Mouse (Mus musculus): ENCODE results near the gene Gm9857. TPM values are rescaled to one million over a fixed set of nuclear protein-coding genes. Genes with fewer than 3 reads are reported as not detected.

Gm9857 gene
- polyA plus RNA-seq, 1 experiment from 2014 or later = not detected

DNA sequence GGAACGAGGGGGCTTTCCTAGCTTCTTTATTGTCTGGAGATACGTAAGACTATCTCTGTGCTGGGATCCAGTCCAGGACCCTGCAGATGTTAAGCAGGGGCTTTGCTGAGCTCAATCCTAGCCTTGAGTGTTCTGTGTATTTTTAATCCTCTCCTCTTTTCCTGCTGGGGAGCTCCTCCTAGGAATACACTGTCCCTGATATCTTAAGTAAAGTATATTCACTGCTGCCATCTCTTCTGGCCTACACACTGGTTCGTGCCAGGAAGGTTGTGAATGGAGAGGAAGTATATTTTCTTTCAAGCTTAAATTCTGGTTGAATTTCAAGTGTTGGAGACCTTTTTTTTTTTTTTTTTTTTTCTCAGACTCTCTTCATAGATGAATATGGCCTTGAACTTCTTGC lies 23.0 kb upstream of the Gm9857 start:
- no peak for ATAC-seq (ENCODE audit: low FRiP score, low read depth)
- Histone ChIP-seq H3K4me1 (peaks cover 11% of the 10 kb centered on the region; the same call in 1 of the 2 replicates), H3K9ac (no peak overlapping the region), H3K27me3 (replicated peaks) (no peaks in the 10 kb centered on the region), H3K27ac (no peak overlapping the region), H3K4me2 (replicated peaks) (no peak overlapping the region), H3K36me3 (no peaks in the 10 kb centered on the region), H3K9me3 (no peaks in the 10 kb centered on the region), H3K4me3 (no peak overlapping the region)
- WGBS = 92% methylated on average over 3 of the region's 3 CpGs

DNA sequence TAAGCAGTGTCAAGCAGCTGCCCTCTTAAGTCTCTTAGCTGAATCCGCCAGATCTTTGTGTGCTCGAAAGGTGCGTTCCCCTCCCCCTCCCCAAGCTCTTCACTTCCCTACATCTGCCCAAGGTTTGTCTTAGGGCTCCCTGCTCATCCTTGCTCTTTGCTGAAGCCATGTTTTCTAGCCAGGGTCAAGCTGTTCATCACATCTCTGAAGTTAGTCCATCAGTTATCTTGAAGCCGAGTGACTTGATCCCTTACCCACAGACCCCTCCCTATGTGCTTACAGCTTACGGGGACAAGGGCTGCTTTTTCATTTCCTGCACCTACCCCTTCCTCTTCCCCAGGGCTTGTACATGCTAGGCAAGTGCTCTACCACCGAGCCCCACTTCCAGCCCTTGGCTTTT lies 21.4 kb upstream of the Gm9857 start:
- H3K36me3 ChIP-seq = no peaks in the 10 kb centered on the region
- no peaks in the 10 kb centered on the region for H3K27me3 ChIP-seq (replicated peaks)
- peak; percentile 49 for ATAC-seq (ENCODE audit: low FRiP score, low read depth)
- H3K9me3 ChIP-seq = no peaks in the 10 kb centered on the region
- peaks cover 11% of the 10 kb centered on the region; the same call in 1 of the 2 replicates for H3K4me1 ChIP-seq
- 52% methylated on average over 6 of the region's 6 CpGs for WGBS
- peak overlapping the region; percentile 41 for H3K4me2 ChIP-seq (replicated peaks)
- H3K9ac ChIP-seq = 0 out of 2 replicates have a peak overlapping the region, but pooled peaks have one; percentile 8
- no peak overlapping the region for H3K4me3 ChIP-seq
- H3K27ac ChIP-seq = no peak overlapping the region

DNA sequence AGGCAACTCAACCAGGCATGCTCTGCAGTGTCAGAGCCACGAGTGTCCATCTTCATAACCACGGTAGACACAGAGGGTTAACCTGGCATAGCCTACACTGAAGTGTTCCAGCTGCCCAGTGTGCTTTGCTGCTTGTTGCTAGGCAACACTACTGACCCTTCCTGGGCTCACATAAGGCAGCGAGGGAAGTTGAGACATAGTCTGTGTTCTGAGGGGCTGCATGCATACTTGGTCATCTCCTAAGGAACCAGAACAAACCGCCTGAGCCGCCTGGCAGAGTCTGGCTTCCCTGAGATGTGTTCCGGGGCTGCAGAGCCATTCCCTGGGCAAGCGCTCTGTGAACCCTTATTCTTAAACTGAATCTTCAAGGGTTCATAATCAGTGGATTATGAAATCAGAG lies 21.0 kb upstream of the Gm9857 start:
- H3K27me3 ChIP-seq (replicated peaks) = no peaks in the 10 kb centered on the region
- ATAC-seq (ENCODE audit: low FRiP score, low read depth) = peak; percentile 90
- H3K4me2 ChIP-seq (replicated peaks) = peak overlapping the region; percentile 41
- no peak overlapping the region for H3K27ac ChIP-seq
- H3K9me3 ChIP-seq = no peaks in the 10 kb centered on the region
- H3K4me1 ChIP-seq = peaks cover 11% of the 10 kb centered on the region; the same call in 1 of the 2 replicates
- no peak overlapping the region for H3K9ac ChIP-seq
- no peaks in the 10 kb centered on the region for H3K36me3 ChIP-seq
- no peak overlapping the region; the same call in 1 of the 2 replicates for H3K4me3 ChIP-seq
- WGBS = 27% methylated on average over 7 of the region's 7 CpGs

DNA sequence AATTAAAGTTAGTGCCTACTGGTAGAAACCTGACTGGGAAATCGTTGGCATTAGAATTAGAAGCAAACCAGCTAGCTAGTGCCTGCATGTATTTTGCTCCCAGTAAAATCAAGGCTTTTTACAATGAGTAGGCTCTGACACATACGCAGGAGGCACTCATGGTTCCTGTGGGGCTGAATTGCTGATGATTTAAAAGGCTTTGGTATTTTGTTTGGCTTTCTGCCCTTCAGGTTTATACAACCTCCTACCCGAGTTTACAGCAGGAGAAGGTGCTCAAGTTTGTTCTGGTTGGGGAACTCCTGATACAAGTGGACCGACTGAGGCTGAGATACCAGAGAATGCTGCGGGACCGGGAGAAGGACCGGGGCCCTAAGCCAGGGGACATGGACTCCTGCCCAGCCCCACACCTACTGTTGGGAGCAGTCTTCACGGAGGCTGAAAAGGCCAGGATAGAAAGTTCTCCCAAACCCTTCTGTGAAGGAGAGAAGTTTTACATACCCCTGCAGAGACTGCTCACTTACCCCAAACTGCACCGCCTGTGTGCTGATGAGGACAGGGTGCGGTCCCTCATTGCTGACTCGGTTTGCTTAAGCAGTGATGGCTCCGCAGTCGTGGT lies 19.5 kb upstream of the Gm9857 start:
- Histone ChIP-seq H3K36me3 (no peaks in the 10 kb centered on the region), H3K4me2 (replicated peaks) (no peak overlapping the region), H3K4me1 (peaks cover 11% of the 10 kb centered on the region; the same call in 1 of the 2 replicates), H3K4me3 (no peak overlapping the region), H3K27me3 (replicated peaks) (no peaks in the 10 kb centered on the region), H3K9ac (no peak overlapping the region), H3K9me3 (no peaks in the 10 kb centered on the region), H3K27ac (no peak overlapping the region)
- WGBS = 76% methylated on average over 13 of the region's 13 CpGs
- ATAC-seq (ENCODE audit: low FRiP score, low read depth) = no peak

DNA sequence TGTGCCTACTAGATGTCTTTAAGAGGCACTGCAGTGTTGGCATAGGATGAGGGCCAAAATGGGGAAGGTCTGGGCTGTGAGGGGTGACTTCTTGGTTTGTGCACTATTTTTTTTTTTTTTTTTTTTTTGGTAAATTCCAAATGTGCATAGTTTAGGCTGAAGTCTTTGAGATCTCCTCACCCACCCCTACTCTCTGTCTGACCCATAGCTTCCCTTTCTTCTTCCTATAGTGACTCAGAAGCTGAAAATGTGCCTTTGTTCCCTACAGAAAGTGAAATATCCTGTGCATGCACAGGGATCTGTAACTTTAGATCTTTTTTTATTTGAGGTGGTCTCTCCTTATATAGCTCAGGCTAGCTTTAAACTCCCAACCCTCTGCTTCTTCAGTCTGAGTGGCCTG lies 17.7 kb upstream of the Gm9857 start:
- Histone ChIP-seq H3K4me3 (no peak overlapping the region), H3K9ac (no peak overlapping the region), H3K9me3 (no peaks in the 10 kb centered on the region), H3K36me3 (no peaks in the 10 kb centered on the region), H3K27ac (no peak overlapping the region), H3K4me2 (replicated peaks) (no peak overlapping the region), H3K4me1 (peaks cover 11% of the 10 kb centered on the region; the same call in 1 of the 2 replicates), H3K27me3 (replicated peaks) (no peaks in the 10 kb centered on the region)
- no peak for ATAC-seq (ENCODE audit: low FRiP score, low read depth)

DNA sequence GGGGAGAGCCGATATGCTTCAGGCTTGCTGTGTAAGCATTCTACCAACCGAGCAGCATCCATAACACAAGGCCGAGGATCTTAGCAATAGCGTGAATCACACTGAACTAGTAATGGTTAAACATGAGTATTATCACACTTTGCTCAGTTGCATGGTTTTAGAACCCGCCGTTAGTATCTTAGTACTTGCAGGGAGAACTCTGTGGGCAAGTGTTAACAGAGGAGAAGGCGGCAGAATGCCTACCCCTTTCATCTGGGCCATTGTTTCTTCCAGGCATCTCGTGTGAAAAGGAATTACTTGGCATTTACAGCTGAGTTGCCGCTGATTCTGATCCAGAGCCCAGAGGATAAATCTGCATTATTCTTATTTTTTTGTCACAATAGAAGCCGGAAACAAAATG lies 751 bp upstream of the Gm9857 start:
- ATAC-seq (ENCODE audit: low FRiP score, low read depth) = no peak
- no peak overlapping the region for H3K27ac ChIP-seq
- H3K4me1 ChIP-seq = no peaks in the 10 kb centered on the region
- 83% methylated on average over 10 of the region's 10 CpGs for WGBS
- peak overlapping the region; percentile 58; the same call in 1 of the 2 replicates for H3K4me2 ChIP-seq (replicated peaks)
- H3K4me3 ChIP-seq = no peak overlapping the region
- no peaks in the 10 kb centered on the region; the same call in 1 of the 2 replicates for H3K36me3 ChIP-seq
- H3K27me3 ChIP-seq (replicated peaks) = no peaks in the 10 kb centered on the region
- no peaks in the 10 kb centered on the region for H3K9me3 ChIP-seq
- no peak overlapping the region for H3K9ac ChIP-seq

DNA sequence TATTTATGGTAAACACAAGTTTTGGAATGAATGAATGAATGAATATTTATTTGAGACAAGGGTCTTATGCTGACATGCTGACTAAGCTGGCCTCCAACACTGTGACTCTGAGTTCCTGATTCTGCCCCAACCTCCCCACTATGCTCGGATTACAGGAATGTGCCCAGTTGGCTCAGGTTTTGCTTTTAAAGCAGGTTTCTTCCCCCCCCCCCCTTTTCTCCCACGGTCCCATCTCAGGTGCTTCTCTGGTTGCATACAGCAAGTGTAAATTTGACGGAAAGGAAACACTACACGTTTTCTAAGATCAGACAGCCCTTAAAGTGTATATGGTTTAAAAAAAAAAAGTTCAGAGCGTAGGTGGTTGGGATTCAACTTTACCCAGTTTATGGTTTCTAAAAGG lies 672 bp downstream of the Gm9857 start, which contains the start of gene Henmt1:
Henmt1 (plus strand) TSS at position 301 of the 400 bp plus-strand sequence.
- Histone ChIP-seq H3K4me1 (no peaks in the 10 kb centered on the region), H3K27ac (no peak within 1 kb of the TSS), H3K27me3 (replicated peaks) (no peaks in the 10 kb centered on the region), H3K4me3 (peak within 1 kb of the TSS; percentile 27), H3K9ac (no peak within 1 kb of the TSS), H3K9me3 (no peaks in the 10 kb centered on the region), H3K36me3 (no peaks in the 10 kb centered on the region; the same call in 1 of the 2 replicates), H3K4me2 (replicated peaks) (peak within 1 kb of the TSS; percentile 58)
- WGBS = 91% methylated on average over 5 of the region's 5 CpGs
- no peak for ATAC-seq (ENCODE audit: low FRiP score, low read depth)

DNA sequence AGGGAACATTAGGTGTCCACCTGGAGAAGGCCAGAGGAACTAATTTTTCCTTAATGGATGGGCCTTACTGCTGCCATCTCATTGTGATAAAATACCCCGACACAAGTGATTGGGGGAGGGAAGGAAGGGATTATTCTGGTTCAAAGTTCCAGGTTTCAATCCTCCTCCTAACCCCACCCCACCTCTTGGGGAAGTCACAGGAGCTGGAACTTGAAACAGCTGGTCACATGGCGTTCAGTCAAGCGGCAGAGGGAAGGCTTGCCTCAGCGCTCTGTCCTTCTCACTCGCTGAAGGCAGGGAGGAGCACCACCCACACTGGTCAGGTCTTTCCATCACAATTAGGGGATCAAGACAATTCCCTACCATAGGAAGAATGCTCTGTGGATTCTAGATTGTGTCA lies 1.6 kb downstream of the Gm9857 start:
- no peaks in the 10 kb centered on the region for H3K9me3 ChIP-seq
- WGBS = 95% methylated on average over 5 of the region's 5 CpGs
- H3K27ac ChIP-seq = no peak overlapping the region
- H3K27me3 ChIP-seq (replicated peaks) = no peaks in the 10 kb centered on the region
- H3K9ac ChIP-seq = no peak overlapping the region
- ATAC-seq (ENCODE audit: low FRiP score, low read depth) = no peak
- H3K36me3 ChIP-seq = no peaks in the 10 kb centered on the region; the same call in 1 of the 2 replicates
- H3K4me3 ChIP-seq = no peak overlapping the region
- no peaks in the 10 kb centered on the region for H3K4me1 ChIP-seq
- no peak overlapping the region for H3K4me2 ChIP-seq (replicated peaks)

DNA sequence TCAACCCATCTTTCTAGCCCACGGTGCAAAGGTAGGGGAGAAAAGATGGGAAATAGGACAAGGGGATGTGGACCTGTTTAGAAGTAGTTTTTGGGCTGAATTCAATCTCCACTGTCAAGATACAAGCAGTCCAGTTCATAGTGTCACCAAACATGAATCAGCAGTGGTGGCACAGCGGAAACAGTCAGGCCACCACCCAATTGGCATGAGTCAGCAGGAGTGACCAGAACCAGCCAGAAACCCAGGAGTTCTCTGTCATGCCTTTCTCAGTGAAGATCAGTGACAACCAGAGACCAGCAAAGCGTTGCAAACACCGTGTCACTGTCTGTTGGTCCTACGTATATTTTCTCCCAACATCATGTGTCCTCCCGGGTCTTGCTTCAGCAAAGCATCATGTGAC lies 6.7 kb downstream of the Gm9857 start:
- Histone ChIP-seq H3K27ac (no peak overlapping the region), H3K4me3 (no peak overlapping the region), H3K27me3 (replicated peaks) (no peaks in the 10 kb centered on the region), H3K36me3 (no peaks in the 10 kb centered on the region), H3K9ac (no peak overlapping the region), H3K4me1 (no peaks in the 10 kb centered on the region), H3K9me3 (no peaks in the 10 kb centered on the region), H3K4me2 (replicated peaks) (no peak overlapping the region)
- ATAC-seq (ENCODE audit: low FRiP score, low read depth) = no peak
- WGBS = 95% methylated on average over 6 of the region's 6 CpGs

DNA sequence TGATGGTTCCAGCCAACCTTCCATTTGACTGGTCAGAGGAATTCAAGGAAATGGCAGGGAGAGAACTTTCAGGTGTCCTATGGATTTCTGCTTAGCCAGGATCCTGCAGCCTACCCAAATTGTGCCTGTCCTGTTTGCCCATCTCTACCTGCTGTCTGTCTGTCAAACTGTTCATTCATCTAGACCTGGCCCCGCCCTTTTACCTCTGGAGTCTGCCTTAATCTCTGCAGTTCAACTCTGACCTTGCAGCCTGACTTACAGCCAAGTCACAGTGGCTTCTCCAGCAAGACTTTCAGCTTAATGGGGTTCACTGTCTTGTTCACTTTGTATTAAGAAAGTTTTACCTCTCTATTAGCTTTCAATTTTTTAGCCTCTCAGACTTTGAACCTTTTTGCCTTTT lies 13.9 kb downstream of the Gm9857 start:
- Histone ChIP-seq H3K9me3 (no peaks in the 10 kb centered on the region), H3K36me3 (no peaks in the 10 kb centered on the region), H3K4me1 (no peaks in the 10 kb centered on the region), H3K4me3 (no peak overlapping the region), H3K27ac (no peak overlapping the region), H3K27me3 (replicated peaks) (no peaks in the 10 kb centered on the region), H3K9ac (no peak overlapping the region), H3K4me2 (replicated peaks) (no peak overlapping the region)
- WGBS = 75% methylated on average over 1 of the region's 1 CpGs
- ATAC-seq (ENCODE audit: low FRiP score, low read depth) = no peak

DNA sequence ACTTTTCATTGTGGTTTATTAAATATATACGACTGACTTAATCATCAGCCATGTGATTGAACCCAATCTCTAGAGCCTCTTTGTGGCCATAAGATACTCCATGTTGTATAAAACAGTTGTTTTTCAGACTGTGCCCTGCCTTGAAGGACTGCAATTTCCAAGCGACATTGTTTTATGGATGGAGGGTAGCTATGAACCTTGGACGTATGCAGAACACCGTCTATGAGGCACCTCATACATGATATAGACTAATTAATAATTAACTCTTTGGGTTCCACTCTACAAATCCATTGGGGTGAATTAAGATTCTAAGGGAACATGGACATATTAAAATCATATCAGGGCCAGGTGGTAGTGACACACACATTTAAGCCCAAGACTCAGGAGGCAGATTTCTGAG lies 14.6 kb downstream of the Gm9857 start:
- Histone ChIP-seq H3K36me3 (no peaks in the 10 kb centered on the region), H3K27me3 (replicated peaks) (no peaks in the 10 kb centered on the region), H3K4me2 (replicated peaks) (no peak overlapping the region), H3K9me3 (no peaks in the 10 kb centered on the region), H3K9ac (no peak overlapping the region), H3K27ac (no peak overlapping the region), H3K4me3 (no peak overlapping the region), H3K4me1 (no peaks in the 10 kb centered on the region)
- 87% methylated on average over 4 of the region's 4 CpGs for WGBS
- no peak for ATAC-seq (ENCODE audit: low FRiP score, low read depth)

DNA sequence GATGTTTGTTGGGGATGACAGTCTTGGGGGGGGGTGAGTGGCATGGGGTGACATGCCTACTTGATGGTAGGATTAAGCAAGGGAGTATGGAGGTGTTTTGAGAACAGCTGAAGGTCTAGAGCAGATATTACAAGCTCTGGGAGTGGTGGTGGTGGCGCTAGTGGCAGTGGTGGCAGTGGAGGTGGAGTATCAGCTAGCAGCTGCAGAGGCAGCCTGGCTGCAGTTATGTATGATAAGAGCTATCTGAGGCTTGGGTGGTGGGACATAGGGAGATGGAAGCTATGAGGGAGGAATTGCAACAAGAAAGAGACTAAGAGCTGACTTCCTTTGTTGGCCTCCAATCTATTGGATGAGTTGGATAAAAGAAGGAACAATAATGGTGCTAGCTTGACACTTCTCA lies 18.4 kb downstream of the Gm9857 start:
- Histone ChIP-seq H3K27ac (no peak overlapping the region), H3K9ac (no peak overlapping the region), H3K4me3 (no peak overlapping the region), H3K4me2 (replicated peaks) (no peak overlapping the region), H3K9me3 (no peaks in the 10 kb centered on the region), H3K36me3 (no peaks in the 10 kb centered on the region), H3K27me3 (replicated peaks) (no peaks in the 10 kb centered on the region), H3K4me1 (no peaks in the 10 kb centered on the region)
- no peak for ATAC-seq (ENCODE audit: low FRiP score, low read depth)
- 96% methylated on average over 1 of the region's 1 CpGs for WGBS

DNA sequence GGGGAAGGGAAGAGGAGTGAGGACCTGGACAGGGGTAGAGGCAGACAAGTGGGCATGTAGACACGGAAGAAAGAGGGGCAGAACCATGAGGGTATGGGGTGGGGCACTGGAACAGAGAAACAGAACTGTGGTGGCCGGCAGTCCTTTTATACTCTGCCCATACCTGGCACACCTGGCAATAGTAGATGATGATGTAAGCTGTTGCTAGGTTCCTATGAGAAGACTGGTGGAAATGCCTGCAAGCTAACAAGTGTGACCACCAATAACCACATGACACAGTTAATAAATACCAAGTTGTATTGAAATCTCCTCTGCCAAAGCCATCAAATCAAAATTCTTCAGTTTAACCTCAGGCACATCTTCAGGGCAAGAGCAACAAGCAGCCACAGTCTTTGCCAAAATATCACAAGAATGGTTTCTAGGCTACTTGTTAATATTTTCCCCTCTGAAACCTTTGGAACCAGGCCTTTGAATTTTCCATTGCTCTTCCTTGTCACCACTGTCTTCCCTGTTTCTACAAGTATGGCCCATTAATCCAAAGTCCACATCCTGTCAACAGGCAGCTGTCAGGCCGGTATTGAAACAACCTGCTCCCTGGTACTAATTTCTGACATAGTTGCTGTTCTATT lies 19.7 kb downstream of the Gm9857 start:
- Histone ChIP-seq H3K4me2 (replicated peaks) (no peak overlapping the region), H3K9me3 (no peaks in the 10 kb centered on the region), H3K4me3 (no peak overlapping the region), H3K27ac (no peak overlapping the region), H3K4me1 (no peaks in the 10 kb centered on the region), H3K36me3 (no peaks in the 10 kb centered on the region), H3K27me3 (replicated peaks) (no peaks in the 10 kb centered on the region), H3K9ac (no peak overlapping the region)
- ATAC-seq (ENCODE audit: low FRiP score, low read depth) = no peak
- 89% methylated on average over 3 of the region's 3 CpGs for WGBS

All from neural tube, embryonic 12.5 days (tissue).